Mouse (Mus musculus): ENCODE measurements at regions not wholly inside any gene's neighbourhood (a gene's known extent, or its start where the extent isn't known, plus 50 kb on each side); places are given as distances from the start of the nearest gene placed in this dataset.
"Not testable (repeated sequence)": the region's sequence is repeated elsewhere in the genome, so short reads cannot be mapped to it uniquely, and the experiment has no call there.

GRCm38 (mm10) chr10:46057362-46058198, 480.0 kb downstream of the Hace1 start:
- DNase-seq (ENCODE audit: extremely low spot score in 1 of 2, low spot score in 2 of 2): peak; percentile 42 to 83
- intact Hi-C loops (cut with DNase I): no loop called here

GRCm38 (mm10) chr10:46058199-46058472, 480.5 kb downstream of the Hace1 start:
- intact Hi-C loops (cut with DNase I): no loop called here
- DNase-seq (ENCODE audit: extremely low spot score in 1 of 2, low spot score in 2 of 2): no peak

GRCm38 (mm10) chr10:46059285-46059684, 481.7 kb downstream of the Hace1 start:
- no peak for DNase-seq (ENCODE audit: extremely low spot score in 1 of 2, low spot score in 2 of 2)
- intact Hi-C loops (cut with DNase I): no loop called here

- no peak for DNase-seq (ENCODE audit: extremely low spot score in 1 of 2, low spot score in 2 of 2)
- intact Hi-C loops (cut with DNase I): no loop called here
These were observed 486.2 kb downstream of the Hace1 start for GRCm38 (mm10) chr10:46063831-46064230.

GRCm38 (mm10) chr10:46070766-46071165, 493.1 kb downstream of the Hace1 start:
- intact Hi-C loops (cut with DNase I): no loop called here
- no peak for DNase-seq (ENCODE audit: extremely low spot score in 1 of 2, low spot score in 2 of 2)

GRCm38 (mm10) chr10:46071220-46071619, 493.6 kb downstream of the Hace1 start:
- intact Hi-C loops (cut with DNase I): no loop called here
- DNase-seq (ENCODE audit: extremely low spot score in 1 of 2, low spot score in 2 of 2): peak in 1 of 2 experiments; percentile 14

- intact Hi-C loops (cut with DNase I): no loop called here
- no peak for DNase-seq (ENCODE audit: extremely low spot score in 1 of 2, low spot score in 2 of 2)
These were observed 494.4 kb downstream of the Hace1 start for GRCm38 (mm10) chr10:46071810-46072549.

GRCm38 (mm10) chr10:46072550-46073470, 495.2 kb downstream of the Hace1 start:
- intact Hi-C loops (cut with DNase I): no loop called here
- no peak for DNase-seq (ENCODE audit: extremely low spot score in 1 of 2, low spot score in 2 of 2)

GRCm38 (mm10) chr10:46087766-46088165, 510.1 kb downstream of the Hace1 start:
- intact Hi-C loops (cut with DNase I): no loop called here

GRCm38 (mm10) chr10:46100837-46101236, 523.2 kb downstream of the Hace1 start:
- intact Hi-C loops (cut with DNase I): no loop called here
- DNase-seq (ENCODE audit: extremely low spot score in 1 of 2, low spot score in 2 of 2): no peak

More at GRCm38 (mm10) chr10:46087766-46088165, 510.1 kb downstream of the Hace1 start:
- no peak for DNase-seq (ENCODE audit: extremely low spot score in 1 of 2, low spot score in 2 of 2)

GRCm38 (mm10) chr10:46108810-46109209, 531.2 kb downstream of the Hace1 start:
- intact Hi-C loops (cut with DNase I): no loop called here
- DNase-seq (ENCODE audit: extremely low spot score in 1 of 2, low spot score in 2 of 2): no peak

GRCm38 (mm10) chr10:46114631-46115130, 537.1 kb downstream of the Hace1 start:
- no peak for DNase-seq (ENCODE audit: extremely low spot score in 1 of 2, low spot score in 2 of 2)
- intact Hi-C loops (cut with DNase I): no loop called here

GRCm38 (mm10) chr10:46122409-46122808, 544.8 kb downstream of the Hace1 start:
- intact Hi-C loops (cut with DNase I): not testable (repeated sequence)

GRCm38 (mm10) chr10:46123795-46124194, 546.2 kb downstream of the Hace1 start:
- DNase-seq (ENCODE audit: extremely low spot score in 1 of 2, low spot score in 2 of 2): no peak

More at GRCm38 (mm10) chr10:46122409-46122808, 544.8 kb downstream of the Hace1 start:
- DNase-seq (ENCODE audit: extremely low spot score in 1 of 2, low spot score in 2 of 2): not testable (repeated sequence)

GRCm38 (mm10) chr10:46135120-46135748, 557.6 kb downstream of the Hace1 start:
- intact Hi-C loops (cut with DNase I): no loop called here

More at GRCm38 (mm10) chr10:46123795-46124194, 546.2 kb downstream of the Hace1 start:
- intact Hi-C loops (cut with DNase I): no loop called here

GRCm38 (mm10) chr10:46174035-46174434, 596.4 kb downstream of the Hace1 start:
- DNase-seq (ENCODE audit: extremely low spot score in 1 of 2, low spot score in 2 of 2): no peak
- intact Hi-C loops (cut with DNase I): no loop called here

More at GRCm38 (mm10) chr10:46135120-46135748, 557.6 kb downstream of the Hace1 start:
- DNase-seq (ENCODE audit: extremely low spot score in 1 of 2, low spot score in 2 of 2): no peak

GRCm38 (mm10) chr10:46185763-46186458, 608.3 kb downstream of the Hace1 start:
- intact Hi-C loops (cut with DNase I): no loop called here
- no peak for DNase-seq (ENCODE audit: extremely low spot score in 1 of 2, low spot score in 2 of 2)

GRCm38 (mm10) chr10:46194143-46194542, 616.5 kb downstream of the Hace1 start:
- peak in 1 of 2 experiments; percentile 3 for DNase-seq (ENCODE audit: extremely low spot score in 1 of 2, low spot score in 2 of 2)
- intact Hi-C loops (cut with DNase I): no loop called here

Data from left cerebral cortex, postnatal 10 days (tissue).